Mouse (Mus musculus) myocyte (in vitro differentiated cells): Measurements from ENCODE around the gene Gmds.

Experiments used
- CEBPB ChIP-seq: IDR thresholded peaks from 2 replicates; pipeline ENCODE4 v1.6.1; 2011; ENCODE audit warnings: mild to moderate bottlenecking, moderate library complexity; ENCODE audit not compliant: poor library complexity, insufficient read depth, severe bottlenecking
- MAX ChIP-seq: IDR thresholded peaks from one replicate; pipeline ENCODE4 v1.6.1; 2011; ENCODE audit warnings: low read depth, mild to moderate bottlenecking, control low read depth
- MYOD1 ChIP-seq, 3 experiments: IDR thresholded peaks; one replicate each; pipeline ENCODE4 v1.6.1; 2011; ENCODE audit warnings: control low read depth in 2 of 3, low read depth in 2 of 3, mild to moderate bottlenecking in 2 of 3, moderate library complexity in 1 of 3; ENCODE audit not compliant: insufficient read length in 2 of 3, control insufficient read depth in 1 of 3
- MYOG ChIP-seq, 3 experiments: IDR thresholded peaks; one replicate each; pipeline ENCODE4 v1.6.1; 2011; ENCODE audit warnings: control low read depth in 2 of 3, low read depth in 2 of 3, mild to moderate bottlenecking in 2 of 3; ENCODE audit not compliant: insufficient read length in 2 of 3, control insufficient read depth in 1 of 3, insufficient read depth in 1 of 3
- POLR2A ChIP-seq: IDR thresholded peaks from one replicate; pipeline ENCODE4 v1.6.1; 2011; ENCODE audit warnings: low read depth, mild to moderate bottlenecking, control low read depth, moderate library complexity; ENCODE audit not compliant: insufficient read length
- POLR2AphosphoS2 ChIP-seq: IDR thresholded peaks from one replicate; pipeline ENCODE4 v1.6.1; 2011; ENCODE audit warnings: low read depth, control low read depth; ENCODE audit not compliant: insufficient read length
- REST ChIP-seq: IDR thresholded peaks from one replicate; pipeline ENCODE4 v1.6.1; 2011; ENCODE audit warnings: mild to moderate bottlenecking, control low read depth, moderate library complexity; ENCODE audit not compliant: insufficient read depth, insufficient read length
- TCF12 ChIP-seq: IDR thresholded peaks from one replicate; pipeline ENCODE4 v1.6.1; 2011; ENCODE audit warnings: mild to moderate bottlenecking, control low read depth; ENCODE audit not compliant: poor library complexity, insufficient read depth, severe bottlenecking
- TCF3 ChIP-seq: IDR thresholded peaks from one replicate; pipeline ENCODE4 v1.6.1; 2011; ENCODE audit warnings: low read depth, control low read depth; ENCODE audit not compliant: insufficient read length

GRCm38 (mm10) chr13:32372531-32372883 lies 34.0 kb upstream of the Gmds start:
- no peak for TF ChIP-seq POLR2A
- no peak for TF ChIP-seq POLR2AphosphoS2
- no peak for TF ChIP-seq MYOG (IDR thresholded peaks at IDR 0.05; ENCODE audit: control insufficient read depth in 1 of 3, insufficient read depth in 1 of 3, insufficient read length in 2 of 3, low read depth in 2 of 3)
- TF ChIP-seq MYOD1 (IDR thresholded peaks at IDR 0.05; ENCODE audit: control insufficient read depth in 1 of 3, insufficient read length in 2 of 3, low read depth in 2 of 3), result no peak
- TF ChIP-seq TCF12, result no peak
- no peak for TF ChIP-seq REST
- no peak for TF ChIP-seq CEBPB
- no peak for TF ChIP-seq TCF3
- TF ChIP-seq MAX, result no peak
